Mouse (Mus musculus) cortical plate, adult 2 months (tissue): ENCODE results near the gene Elk3.

Experiments
- CTCF ChIP-seq: fragments of 200-500 bp; IDR thresholded peaks from 2 replicates; pipeline ENCODE4 v1.5.1; 2011; ENCODE audit warnings: mild to moderate bottlenecking, control low read depth, low read length; ENCODE audit not compliant: insufficient read depth; ENCODE audit errors: extremely low read depth
- POLR2A ChIP-seq: fragments of 200-500 bp; IDR thresholded peaks from 2 replicates; pipeline ENCODE4 v1.6.1; 2011; ENCODE audit warnings: mild to moderate bottlenecking, low read length, control low read depth; ENCODE audit not compliant: insufficient read depth; ENCODE audit errors: extremely low read depth

DNA sequence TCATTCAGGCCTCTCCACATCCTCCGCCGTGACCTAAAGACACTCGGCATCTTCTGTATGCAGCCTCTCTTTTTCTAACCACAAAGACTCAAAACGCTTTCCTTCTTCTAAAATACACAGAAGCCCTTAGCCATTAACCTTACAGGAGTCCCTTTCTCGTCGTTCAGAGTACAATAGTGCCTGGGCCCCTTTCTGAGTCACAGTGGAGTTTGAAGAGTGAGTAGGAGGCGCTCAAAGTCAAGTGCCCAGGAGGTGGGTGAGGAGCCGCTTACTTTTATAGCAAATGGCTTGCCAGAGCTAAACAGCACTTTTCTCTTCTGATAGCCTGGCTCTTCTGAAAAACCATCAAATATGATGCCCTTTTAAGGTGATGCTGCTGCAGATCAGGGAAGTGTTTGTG, 83.0 kb downstream of the Elk3 start:
- TF ChIP-seq CTCF: no peak
- no peak for TF ChIP-seq POLR2A
